Mouse (Mus musculus) CH12.LX (cell line): ENCODE results near the gene Bpnt1.

Experiments used
- HCFC1 ChIP-seq: IDR thresholded peaks from 2 replicates; pipeline ENCODE4 v1.6.1; 2012; ENCODE audit warnings: low read depth, mild to moderate bottlenecking, inconsistent platforms, low read length, improper control_type of control experiment
- JUN ChIP-seq: IDR thresholded peaks from 2 replicates; pipeline ENCODE4 v1.6.1; 2011; ENCODE audit warnings: low read depth, mild to moderate bottlenecking, low read length, improper control_type of control experiment, moderate library complexity; ENCODE audit not compliant: insufficient read depth
- POLR2A ChIP-seq: IDR thresholded peaks from 2 replicates; pipeline ENCODE4 v1.6.1; 2011; ENCODE audit warnings: low read depth, mild to moderate bottlenecking, improper control_type of control experiment, low read length
- SIN3A ChIP-seq: IDR thresholded peaks from 2 replicates; pipeline ENCODE4 v1.6.1; 2012; ENCODE audit warnings: low read length, improper control_type of control experiment, inconsistent platforms

GRCm38 (mm10) chr1:185354731-185355130, 22.8 kb downstream of the Bpnt1 start:
- TF ChIP-seq POLR2A = no peak
- TF ChIP-seq HCFC1 = no peak
- no peak for TF ChIP-seq JUN
- no peak for TF ChIP-seq SIN3A
